Mouse (Mus musculus): ENCODE measurements around the gene Ugt1a6b.
A peak's percentile ranks its signal among the peaks of the same experiment; 100 is the strongest.
"Not testable (repeated sequence)": the region's sequence is repeated elsewhere in the genome, so short reads cannot be mapped to it uniquely, and the experiment has no call there.

Ugt1a6b gene

DNA sequence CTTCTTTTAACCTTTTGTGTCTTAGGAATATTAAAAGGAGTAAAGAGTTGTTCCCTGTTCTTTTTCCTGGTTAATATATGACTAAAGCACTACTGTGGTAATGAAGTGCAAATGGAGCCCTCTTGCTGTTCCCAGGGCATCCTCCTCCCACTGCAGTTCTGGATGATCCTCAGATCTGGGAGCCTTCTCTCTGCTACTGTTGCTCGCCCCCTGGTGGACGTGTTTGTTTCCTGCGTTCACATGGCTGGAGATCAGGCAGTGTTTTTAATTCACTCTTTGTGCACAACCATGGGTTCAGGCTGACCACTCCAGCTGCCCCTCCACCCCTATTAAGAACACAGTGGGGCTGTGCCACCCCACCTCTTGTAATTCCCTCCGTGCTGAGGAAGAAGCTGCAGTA lies 17.5 kb downstream of the Ugt1a6b start:
- DNase-seq (ENCODE audit: low read depth, low spot score): not testable (repeated sequence)

DNA sequence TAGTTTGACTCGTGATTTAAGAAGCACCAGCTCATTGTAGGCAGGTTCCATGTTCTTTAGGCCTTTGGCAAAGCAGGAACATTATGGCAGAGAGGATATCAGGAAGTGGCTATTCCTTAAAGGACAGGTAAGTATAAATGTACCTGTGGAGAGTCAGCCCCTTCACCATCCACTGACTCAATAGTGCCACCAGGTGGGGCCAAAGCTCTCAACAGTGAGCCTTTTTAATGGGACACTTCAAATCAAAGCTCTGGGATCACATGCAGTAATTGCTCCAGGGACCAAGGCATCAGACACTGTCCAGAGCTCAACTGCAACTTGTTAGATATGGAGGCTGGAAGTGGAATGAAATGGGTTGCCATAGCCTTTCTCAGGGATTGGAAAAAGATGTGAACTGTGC lies 18.5 kb downstream of the Ugt1a6b start:
- DNase-seq (ENCODE audit: low read depth, low spot score): peak; percentile 29

DNA sequence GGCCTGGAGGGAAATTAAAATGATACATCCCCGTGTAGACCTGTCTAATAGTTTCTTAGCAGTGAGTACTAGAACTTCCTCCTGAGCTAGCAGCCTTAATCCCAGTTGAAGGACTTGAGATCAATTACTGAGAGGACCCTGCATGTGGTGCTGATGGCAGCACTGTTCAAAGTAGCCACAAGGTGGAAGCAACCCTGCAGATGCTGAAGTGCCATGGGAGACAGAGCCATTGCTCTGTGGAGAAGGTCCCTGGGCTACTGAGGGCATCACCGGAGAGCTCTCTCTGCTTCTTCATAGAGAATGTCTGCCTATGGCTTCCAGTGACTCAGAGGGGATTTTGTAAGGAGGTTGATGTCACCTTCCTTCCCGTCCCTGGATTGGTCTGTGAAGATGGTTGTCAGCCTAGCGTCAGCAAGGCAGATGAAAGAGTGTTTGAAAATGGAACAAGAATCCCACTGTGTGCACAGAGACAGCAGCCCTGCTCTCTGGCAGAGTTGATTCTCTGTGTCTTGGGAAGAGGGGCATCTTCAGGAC lies 22.8 kb downstream of the Ugt1a6b start:
- peak; percentile 22 for DNase-seq (ENCODE audit: low read depth, low spot score)

DNA sequence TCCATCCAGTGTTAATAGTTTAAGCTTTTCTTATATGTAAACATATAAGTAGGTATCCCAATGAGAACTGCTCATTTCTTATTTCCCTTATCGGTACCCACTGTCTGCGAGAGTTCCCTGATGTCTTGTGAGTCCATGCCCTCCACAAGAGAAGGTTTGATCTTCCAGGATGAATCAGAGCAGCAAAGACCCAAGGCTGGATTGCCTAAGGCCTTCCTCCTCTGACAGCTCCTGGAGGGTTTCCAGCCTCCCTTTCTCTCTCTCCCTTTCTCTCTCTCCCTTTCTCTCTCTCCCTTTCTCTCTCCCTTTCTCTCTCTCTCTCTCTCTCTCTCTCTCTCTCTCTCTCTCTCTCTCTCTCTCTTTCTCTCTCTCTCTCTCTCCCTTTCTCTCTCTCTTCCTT lies 26.0 kb downstream of the Ugt1a6b start:
- DNase-seq (ENCODE audit: low read depth, low spot score): not testable (repeated sequence)

DNA sequence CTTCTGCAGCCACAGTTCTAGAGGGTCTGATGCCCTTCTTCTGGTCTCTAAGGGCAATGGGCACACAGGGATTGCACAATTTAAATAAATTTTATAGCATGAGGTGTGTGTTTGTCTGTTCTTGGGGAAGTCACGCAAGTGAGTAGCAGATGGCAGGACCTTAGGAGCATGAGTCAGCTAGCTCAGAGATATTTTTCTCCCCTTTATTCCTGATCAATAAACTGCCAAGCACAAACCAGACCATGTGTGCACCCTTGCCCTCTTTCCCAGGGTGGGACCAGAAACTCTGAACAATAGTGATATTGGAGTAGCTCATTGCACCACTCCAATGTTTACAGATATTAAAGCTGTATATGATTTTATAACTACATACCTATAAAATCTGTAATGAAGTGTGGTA lies 27.2 kb downstream of the Ugt1a6b start:
- DNase-seq (ENCODE audit: low read depth, low spot score): not testable (repeated sequence)

DNA sequence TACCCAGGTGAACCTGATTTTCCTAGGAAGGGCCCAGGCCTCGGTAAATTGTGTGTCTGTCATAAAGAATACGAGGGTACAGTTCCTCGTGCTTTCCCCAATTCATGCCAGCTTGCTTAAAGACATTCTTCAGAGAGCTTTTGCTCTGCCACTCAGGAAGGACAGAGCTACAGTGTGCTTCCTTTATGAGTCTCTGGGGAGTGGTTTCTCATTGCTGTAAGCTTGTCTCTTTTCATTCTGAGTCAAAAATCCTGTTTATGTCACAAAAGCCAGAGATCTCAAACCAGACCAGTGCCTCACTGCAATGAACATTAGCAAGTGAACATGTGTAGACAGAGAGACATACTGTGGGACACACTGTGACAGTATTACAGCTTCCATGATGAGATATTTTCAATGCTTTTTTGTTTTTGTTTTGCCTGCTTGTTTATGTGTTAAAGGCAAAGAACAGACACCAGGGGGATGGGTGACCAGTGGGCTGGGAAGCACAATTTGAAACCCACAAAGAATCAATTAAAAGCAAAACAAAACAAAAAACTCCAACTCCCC lies 30.9 kb downstream of the Ugt1a6b start:
- peak; percentile 75 for DNase-seq (ENCODE audit: low read depth, low spot score)

DNA sequence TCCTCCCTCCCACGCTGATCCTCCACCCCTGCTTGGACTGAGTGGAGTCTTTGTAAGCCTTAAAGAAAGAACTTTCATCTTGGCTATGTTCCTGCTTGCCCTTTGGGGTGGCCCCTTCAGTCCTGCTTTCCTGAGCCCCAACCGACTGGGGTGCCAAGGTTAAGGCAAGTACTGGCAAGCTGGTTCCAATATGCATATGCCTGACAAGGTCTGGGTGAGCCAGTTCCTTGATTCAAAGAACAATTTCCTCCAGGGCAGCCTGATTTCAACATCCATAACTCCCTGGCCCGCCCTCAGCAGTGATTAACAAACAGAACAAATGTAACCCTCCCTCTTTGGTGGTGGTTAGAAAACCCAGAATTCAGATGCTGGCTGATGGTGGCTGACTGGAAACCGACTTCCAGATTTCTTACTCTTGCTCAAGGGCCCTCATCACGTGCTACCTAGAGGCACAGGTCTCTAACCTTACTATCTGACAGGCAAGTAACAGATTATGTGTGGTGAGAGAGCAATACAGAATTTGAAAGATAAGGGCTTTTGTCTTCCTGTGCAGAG lies 31.5 kb downstream of the Ugt1a6b start, which contains the start of gene Ugt1a6a:
TSS of gene Ugt1a6a (plus strand) at position 353 of the 555 bp plus-strand sequence.
- not testable (repeated sequence) for DNase-seq (ENCODE audit: low read depth, low spot score)

DNA sequence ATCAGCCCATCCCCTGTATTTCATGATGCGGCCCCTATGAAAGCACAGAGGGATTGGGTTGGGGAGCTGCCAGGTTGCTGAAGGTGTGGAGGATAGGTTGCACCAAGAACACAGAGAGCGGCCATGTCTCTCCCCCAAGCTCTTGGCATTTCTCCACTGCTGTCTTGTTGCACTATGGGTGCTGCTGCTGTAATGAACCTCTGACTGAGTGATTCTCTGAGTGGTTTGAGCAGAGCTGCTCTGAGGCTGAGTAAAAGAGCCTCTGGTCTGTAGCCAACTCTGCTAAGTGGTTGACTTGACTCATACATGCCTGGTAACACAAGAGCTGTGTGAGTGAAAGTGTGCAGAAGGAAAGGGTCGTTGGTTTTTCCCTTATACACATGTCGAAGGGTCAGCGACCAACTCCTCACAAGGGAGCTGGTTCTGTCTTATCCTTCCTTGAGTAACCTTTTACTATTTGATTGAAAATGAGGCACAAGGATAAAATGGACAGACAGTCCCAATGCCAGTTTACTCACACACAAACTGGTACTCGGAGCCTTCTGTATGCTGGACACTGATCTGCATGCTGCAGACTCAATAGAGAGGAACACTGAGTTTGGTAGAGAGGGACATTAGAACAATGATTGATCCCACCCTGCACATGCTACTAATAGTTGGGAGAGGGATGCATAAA lies 32.3 kb downstream of the Ugt1a6b start:
- not testable (repeated sequence) for DNase-seq (ENCODE audit: low read depth, low spot score)

DNA sequence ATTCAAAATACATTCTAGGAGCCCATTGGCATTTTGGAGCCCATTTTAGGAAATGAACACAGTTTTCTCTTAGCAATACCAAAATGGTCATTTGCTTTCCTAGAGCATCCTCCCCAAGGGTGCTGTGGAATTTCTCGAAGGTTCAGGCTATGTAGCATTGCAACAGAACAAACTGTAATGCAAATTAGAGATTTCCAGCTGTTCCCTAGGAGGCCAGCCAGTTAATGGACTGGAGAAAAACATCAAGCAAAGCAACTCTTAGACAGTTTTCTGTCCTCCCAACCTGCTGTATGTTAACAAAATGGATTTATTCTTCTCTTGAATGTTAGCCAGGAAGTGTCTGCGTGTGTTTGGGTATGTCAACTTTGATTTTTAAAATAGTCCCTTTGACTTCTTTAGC lies 33.6 kb downstream of the Ugt1a6b start:
- DNase-seq (ENCODE audit: low read depth, low spot score): no peak

DNA sequence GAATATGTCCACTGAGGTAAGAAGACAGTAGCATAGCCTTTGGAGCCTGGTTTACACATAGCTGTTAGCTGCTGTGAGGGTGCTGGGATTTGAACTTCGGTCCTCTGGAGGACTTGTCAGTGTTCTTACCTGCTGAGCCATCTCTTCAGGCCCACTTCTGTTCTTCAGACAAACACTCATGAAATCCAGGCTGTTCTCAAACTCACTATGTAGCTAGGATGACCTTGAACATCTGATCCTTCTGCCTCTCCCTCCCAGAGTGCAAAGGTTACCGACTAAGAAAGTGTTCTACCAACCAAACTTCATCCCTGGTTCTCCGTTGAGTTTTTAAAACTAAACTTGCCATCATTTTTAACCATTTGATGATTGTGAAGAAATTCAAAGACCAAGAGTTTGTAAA lies 34.2 kb downstream of the Ugt1a6b start:
- no peak for DNase-seq (ENCODE audit: low read depth, low spot score)

DNA sequence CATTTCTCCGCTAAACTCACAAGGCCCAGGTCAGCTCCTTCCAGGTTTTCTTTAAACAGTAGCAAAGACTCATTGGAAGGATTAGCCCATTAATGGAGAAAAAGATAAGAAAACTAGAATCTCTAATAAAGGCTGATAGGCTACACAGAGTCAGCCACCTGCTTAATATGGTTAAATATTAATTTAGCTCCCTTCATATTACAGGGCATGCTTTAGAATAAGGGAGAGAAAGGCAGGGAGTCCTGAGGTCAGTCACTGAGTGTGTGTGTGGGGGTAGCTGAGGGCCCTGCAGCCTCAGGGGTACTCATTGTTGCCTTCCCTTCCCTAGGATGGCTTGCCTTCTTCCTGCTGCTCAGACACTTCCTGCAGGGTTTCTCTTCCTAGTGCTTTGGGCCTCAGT lies 35.1 kb downstream of the Ugt1a6b start:
- DNase-seq (ENCODE audit: low read depth, low spot score): no peak

DNA sequence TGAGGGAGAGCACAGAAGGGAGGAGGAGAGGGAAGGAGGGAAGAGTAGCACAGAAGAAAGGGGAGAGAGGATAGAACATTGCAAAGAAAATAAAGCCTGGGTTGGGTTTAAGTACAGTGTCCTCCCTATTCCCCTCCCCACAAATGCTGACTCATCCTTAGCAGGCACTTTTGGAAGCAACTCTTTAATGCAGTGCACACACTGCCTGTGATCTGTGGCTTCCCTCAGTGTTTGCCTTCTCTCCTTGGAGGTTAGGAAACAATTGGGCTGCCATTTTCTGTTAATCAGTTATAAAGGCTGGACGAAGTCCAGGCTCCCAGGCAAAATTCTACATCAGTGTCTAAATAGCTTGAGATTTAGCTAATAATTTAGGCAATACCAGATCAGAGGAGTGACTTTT lies 37.4 kb downstream of the Ugt1a6b start:
- DNase-seq (ENCODE audit: low read depth, low spot score): not testable (repeated sequence)

DNA sequence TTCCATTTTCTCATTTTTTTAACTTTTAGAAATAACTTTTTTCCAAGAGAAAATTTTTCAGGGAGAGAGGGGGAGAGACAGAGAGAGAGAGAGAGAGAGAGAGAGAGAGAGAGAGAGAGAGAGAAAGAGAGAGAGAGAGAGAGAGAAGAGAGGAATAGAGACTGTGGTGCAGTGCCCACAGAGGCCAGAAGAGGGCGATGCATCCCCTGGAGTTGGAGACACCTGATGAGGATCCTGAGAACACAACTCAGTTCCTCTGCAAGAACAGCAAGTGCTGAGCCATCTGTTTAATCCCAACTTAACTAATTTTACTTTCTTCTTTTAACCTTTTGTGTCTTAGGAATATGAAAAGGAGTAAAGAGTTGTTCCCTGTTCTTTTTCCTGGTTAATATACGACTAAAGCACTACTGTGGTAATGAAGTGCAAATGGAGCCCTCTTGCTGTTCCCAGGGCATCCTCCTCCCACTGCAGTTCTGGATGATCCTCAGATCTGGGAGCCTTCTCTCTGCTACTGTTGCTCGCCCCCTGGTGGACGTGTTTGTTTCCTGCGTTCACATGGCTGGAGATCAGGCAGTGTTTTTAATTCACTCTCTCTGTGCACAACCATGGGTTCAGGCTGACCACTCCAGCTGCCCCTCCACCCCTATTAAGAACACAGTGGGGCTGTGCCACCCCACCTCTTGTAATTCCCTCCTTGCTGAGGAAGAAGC lies 41.1 kb downstream of the Ugt1a6b start:
- peak; percentile 64 for DNase-seq (ENCODE audit: low read depth, low spot score)

DNA sequence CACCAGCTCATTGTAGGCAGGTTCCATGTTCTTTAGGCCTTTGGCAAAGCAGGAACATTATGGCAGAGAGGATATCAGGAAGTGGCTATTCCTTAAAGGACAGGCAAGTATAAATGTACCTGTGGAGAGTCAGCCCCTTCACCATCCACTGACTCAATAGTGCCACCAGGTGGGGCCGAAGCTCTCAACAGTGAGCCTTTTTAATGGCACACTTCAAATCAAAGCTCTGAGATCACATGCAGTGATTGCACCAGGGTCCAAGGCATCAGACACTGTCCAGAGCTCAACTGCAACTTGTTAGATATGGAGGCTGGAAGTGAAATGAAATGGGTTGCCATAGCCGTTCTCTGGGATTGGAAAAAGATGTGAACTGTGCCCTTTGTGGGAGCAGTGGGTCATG lies 42.2 kb downstream of the Ugt1a6b start:
- DNase-seq (ENCODE audit: low read depth, low spot score): peak; percentile 43

DNA sequence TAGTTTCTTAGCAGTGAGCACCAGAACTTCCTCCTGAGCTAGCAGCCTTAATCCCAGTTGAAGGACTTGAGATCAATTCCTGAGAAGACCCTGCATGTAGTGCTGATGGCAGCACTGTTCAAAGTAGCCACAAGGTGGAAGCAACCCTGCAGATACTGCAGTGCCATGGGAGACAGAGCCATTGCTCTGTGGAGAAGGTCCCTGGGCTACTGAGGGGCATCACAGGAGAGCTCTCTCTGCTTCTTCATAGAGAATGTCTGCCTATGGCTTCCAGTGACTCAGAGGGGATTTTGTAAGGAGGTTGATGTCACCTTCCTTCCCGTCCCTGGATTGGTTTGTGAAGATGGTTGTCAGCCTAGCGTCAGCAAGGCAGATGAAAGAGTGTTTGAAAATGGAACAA lies 47.1 kb downstream of the Ugt1a6b start:
- DNase-seq (ENCODE audit: low read depth, low spot score): peak; percentile 20

DNA sequence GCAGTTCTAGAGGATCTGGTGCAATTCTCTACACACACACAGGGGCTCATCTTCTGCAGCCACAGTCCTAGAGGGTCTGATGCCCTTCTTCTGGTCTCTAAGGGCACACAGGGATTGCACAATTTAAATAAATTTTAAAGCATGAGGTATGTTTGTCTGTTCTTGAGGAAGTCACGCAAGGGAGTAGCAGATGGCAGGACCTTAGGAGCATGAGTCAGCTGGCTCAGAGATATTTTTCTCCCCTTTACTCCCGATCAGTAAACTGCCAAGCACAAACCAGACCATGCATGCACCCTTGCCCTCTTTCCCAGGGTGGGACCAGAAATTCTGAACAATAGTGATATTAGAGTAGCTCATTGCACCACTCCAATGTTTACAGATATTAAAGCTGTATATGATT lies 55.4 kb downstream of the Ugt1a6b start:
- no peak for DNase-seq (ENCODE audit: low read depth, low spot score)

DNA sequence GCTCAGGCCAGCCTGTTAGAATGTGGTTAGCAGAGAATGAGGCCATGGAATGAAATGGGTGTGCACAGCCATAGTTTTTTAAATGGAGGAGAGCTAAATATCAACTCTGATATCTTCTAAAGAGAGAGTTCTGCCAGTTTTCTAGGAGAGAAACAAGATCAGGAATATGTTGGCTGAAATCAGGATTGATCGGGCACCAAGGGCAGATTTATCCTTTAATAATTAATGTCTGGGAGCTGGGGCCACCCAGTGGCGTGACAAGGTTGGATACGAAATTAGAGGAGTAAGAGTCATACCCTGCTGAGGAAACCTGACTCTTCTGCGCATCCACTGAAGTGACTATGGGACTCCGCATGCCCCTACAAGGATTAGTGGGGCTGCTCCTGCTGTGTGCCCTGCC lies 62.7 kb downstream of the Ugt1a6b start, which contains the start of gene Ugt1a5:
TSS of gene Ugt1a5 (plus strand) at position 302 of the 400 bp plus-strand sequence.
- DNase-seq (ENCODE audit: low read depth, low spot score): no peak

DNA sequence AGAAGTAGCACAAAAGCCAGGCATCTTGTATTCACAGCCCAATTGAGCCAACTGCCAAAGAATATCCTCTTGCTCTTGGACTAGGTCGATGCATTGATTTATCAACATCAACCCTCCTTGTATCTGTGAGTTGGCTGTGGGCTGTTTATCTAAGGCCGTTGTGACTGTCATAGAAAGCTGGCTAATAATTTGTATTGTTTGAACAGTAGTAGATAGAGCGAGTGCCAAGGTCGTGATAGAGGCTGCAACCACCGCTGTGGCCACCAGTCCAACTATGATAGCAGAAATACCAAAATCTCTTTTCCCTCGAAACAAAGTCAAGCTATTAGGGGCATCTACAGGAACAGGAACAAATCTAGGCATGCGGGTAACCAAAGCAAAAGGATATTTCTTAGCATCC lies 69.1 kb downstream of the Ugt1a6b start:
- not testable (repeated sequence) for DNase-seq (ENCODE audit: low read depth, low spot score)

DNA sequence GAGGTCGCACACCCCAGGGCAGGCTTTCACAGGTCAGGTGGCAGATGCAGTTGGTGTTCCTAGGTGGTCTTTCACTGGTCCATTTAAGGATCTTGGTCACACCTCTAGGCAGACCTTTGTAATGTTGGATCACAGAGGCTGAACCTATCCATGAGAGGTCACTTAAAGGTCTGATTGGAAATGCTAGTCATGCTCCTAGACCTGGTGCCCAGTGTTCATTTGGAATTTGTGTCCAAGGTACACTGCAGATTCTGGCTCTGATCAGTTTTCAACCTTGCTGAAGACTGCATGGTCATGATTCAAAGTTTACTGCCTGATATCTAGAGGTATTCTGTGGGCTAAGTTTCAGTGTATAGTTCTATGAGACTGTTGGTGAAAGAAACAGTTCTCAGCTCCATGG lies 76.6 kb downstream of the Ugt1a6b start:
- DNase-seq (ENCODE audit: low read depth, low spot score): no peak

DNA sequence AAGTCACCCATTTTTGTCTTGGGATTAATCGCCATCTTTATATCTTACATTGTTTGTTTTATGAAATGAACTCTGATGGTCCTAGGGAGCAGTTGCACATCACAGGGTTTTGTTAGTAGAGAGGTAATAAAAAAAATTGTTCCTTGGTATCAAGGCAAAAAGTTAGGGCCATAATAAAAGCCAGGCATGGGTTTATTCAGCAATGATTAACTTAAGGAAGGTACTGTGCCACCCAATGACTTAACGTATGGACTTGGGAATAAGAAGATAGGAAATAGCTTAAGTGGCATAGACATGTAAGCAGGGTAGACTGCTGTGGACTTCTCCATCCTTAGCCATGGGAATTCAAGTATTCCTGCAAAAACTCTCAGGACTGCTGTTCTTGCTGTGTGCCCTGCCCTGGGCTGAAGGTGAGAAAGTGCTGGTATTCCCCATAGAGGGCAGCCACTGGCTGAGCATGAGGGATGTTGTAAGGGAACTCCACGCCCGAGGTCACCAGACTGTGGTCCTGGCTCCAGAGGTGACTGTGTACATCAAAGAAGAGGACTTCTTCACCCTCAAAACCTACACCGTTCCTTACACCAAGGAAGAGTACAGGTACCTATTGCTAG lies 83.4 kb downstream of the Ugt1a6b start:
- DNase-seq (ENCODE audit: low read depth, low spot score): no peak

DNA sequence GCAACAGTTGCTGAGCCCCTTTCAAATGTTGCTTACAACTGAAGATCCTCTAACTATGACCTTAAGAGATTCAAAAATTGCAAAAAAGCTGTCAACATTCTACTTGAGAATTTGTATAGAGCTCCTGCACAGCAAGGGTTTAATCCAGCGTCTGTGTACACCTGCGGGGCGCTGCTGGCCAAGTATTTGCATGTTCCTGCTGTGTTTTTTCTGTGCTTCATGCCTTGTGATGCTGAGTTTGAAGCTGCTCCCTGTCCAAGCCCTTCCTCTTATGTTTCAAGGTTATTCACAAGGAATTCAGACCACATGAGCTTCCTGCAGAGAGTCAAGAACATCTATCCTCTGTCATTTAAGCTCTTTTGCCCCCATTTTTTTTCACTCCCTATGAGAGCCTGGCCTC lies 89.1 kb downstream of the Ugt1a6b start:
- DNase-seq (ENCODE audit: low read depth, low spot score): no peak

DNA sequence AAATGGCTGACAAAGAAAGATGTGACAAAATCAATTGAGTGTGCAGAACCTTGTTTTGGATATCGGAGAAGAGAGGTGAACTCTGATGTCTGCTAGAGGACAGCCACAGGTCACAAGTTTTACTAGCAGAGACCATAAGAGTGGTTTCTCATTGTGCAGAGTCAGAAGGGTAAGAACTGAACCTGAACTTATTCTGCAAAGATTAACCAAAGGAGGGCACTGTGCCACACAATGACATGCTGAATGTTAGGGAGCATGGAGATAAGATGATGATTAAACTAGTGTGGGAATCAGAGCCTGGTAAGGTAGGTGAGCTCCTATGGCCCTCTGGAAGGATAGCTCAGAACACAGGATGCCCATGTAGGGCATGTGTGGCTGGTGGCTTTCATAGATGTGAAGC lies 92.6 kb downstream of the Ugt1a6b start:
- DNase-seq (ENCODE audit: low read depth, low spot score): no peak

All from A20 (cell line).